Mouse (Mus musculus): ENCODE results near the gene Rab6a. TPM values are rescaled to one million over a fixed set of nuclear protein-coding genes. Genes with fewer than 3 reads are reported as not detected.

Gene Rab6a
- polyA plus RNA-seq, 1 experiment: 70.0 TPM

DNA sequence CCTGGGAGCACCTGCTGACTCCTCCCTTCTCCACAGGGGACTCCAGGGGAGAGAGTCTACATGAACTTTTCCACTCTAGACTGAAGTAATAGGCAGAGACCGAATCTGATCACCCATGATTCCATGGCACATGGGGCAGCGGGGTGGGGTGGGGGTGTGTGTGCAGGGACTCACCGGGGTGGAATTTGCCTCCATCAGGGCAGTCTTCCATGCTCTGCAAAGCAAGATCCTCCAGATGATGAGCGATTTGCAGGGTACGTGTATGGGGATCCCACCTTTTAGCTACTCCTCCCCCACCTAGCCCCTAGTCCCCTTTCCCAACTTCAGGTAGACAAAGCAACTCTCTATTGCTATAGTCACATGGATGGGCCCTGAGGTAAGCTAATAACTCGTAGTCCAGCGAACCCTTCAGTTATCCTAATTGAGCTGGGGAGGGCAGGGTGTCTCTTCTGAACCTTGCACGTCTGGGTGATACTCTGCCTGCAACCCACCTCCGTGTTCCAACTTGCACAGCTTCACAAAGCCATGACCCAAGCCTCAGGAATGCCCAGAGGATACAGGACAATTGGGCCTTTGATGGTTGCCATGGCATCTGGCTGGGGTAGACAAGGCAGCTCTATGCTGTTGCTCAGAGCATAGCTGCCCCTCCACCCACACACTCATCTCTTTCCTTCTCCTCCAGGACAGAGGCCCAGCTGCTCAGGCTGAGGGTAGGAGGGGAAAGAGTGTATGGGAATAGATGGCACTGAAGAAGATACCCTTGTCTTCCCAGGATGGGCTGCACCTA is 46.5 kb downstream of the Rab6a start:
- Histone ChIP-seq H3K27ac (replicated peaks; ENCODE audit: low read depth, low read length) (no peak overlapping the region), H3K4me1 (ENCODE audit: control insufficient read depth, insufficient read depth, insufficient read length, low read length) (peaks cover 18% of the 10 kb centered on the region), H3K4me3 (ENCODE audit: insufficient read depth, low read depth, low read length) (no peak overlapping the region)

DNA sequence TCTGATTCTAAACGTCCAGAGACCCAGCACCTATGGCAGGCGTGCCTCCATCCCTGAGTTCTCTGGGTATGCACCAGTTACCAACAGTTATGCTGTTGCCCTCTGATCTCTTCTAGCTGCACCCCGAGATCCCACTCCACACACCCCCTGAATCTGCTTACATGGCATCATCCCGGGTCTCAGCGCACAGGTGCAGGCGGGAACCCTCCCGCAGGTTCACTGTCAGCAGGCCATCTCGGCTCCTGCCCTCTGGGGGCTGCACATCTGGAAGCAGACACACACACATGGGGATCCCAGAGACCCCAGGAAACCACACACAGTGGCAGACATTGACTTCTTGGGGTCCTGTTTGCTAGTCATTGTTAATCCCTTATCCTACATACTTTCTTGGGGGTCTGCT is 47.2 kb downstream of the Rab6a start:
- no peak overlapping the region for H3K4me3 ChIP-seq (ENCODE audit: insufficient read depth, low read depth, low read length)
- no peak overlapping the region for H3K27ac ChIP-seq (replicated peaks; ENCODE audit: low read depth, low read length)
- peaks cover 15% of the 10 kb centered on the region for H3K4me1 ChIP-seq (ENCODE audit: control insufficient read depth, insufficient read depth, insufficient read length, low read length)

DNA sequence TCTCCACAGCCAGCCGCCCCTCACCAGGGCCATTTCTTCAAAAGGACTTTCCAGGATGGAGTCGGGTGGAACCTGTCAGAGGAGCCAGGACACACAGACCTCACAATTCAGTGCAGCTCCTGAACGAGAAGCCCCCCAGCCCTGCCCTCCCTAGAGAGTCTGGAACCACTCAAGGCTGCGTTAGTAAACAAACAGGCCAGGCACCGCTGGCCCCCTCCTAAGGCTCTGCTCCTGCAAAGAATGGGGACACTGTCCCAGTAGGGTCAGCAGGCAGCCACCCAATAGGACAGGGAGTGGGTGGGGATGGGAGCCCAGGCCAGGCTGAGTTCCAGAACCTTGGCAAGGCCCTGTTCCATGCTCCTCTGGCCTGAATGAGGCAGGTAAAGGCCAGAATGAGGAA is 49.5 kb downstream of the Rab6a start:
- Histone ChIP-seq H3K4me3 (ENCODE audit: insufficient read depth, low read depth, low read length) (no peak overlapping the region), H3K27ac (replicated peaks; ENCODE audit: low read depth, low read length) (no peak overlapping the region), H3K4me1 (ENCODE audit: control insufficient read depth, insufficient read depth, insufficient read length, low read length) (no peaks in the 10 kb centered on the region)

DNA sequence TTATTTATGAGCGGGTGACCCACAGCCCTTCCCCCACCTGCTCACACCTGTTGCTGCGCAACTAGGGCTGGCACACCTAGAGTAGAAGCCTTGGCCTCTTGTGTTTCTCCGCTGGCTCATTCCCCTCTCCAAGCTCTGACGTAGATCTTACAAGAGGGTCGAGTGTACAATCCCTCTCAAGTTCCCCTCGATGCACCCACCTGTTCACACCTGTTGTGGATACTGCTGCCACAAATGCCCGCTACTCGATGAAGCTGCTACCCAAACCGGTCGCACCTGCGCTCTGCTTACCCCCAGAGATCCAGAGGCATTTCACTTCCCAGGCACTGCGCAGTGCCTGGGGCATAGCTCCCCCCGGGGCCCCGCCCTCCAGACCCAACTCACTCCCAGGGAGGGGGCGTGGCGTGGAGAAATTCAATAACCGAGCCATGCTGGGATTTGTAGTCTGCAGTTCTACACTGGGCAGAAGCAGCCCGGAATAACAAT is 50.9 kb downstream of the Rab6a start:
- H3K4me3 ChIP-seq (ENCODE audit: insufficient read depth, low read depth, low read length): peak overlapping the region; percentile 29
- no peaks in the 10 kb centered on the region for H3K4me1 ChIP-seq (ENCODE audit: control insufficient read depth, insufficient read depth, insufficient read length, low read length)
- H3K27ac ChIP-seq (replicated peaks; ENCODE audit: low read depth, low read length): no peak overlapping the region

DNA sequence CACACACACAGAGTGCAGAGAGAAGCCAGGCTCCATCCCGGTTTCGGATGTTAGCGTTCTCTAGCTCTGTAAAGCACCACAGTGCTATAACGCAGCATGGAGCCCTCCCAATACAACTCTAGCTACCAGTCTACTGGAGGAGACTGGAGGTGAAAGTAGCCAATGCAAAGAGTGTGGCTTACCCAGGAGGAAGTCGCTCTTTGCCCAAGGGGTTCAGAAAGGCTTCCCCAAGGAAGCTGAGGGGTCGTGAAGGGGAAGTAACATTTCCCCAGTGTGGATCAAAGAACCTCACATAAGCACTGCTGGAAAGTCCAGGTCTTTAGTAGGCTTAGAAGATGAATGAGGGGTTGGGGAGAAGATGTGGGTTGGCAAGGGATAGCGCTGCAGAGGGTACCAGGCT is 54.1 kb downstream of the Rab6a start:
- H3K27ac ChIP-seq (replicated peaks; ENCODE audit: low read depth, low read length): no peak overlapping the region
- H3K4me3 ChIP-seq (ENCODE audit: insufficient read depth, low read depth, low read length): no peak overlapping the region

DNA sequence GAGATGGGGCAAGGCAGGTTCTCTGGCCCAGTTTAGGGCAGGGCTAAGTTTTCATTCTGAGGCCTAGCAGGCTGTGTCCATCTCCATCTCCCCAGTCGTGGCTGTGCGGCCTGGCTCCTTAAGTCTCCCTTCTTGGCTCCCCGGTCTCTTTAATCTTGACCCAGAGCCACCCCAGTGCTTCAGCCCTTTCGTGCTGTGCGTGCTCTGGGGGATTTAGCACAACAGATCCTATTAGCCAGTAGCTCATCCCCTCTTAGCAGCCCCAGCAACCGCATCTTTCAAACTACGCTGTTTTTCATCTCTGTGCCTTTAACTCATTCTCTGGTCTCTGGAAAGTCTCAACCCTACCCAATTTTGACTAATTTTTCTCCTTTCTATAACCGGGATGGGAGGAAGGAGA is 55.0 kb downstream of the Rab6a start, which contains the start of gene Plekhb1:
Plekhb1 (minus strand) TSS at position 184 of the 400 bp plus-strand sequence.
- H3K27ac ChIP-seq (replicated peaks; ENCODE audit: low read depth, low read length): no peak within 1 kb of the TSS
- H3K4me3 ChIP-seq (ENCODE audit: insufficient read depth, low read depth, low read length): no peak within 1 kb of the TSS
- H3K4me1 ChIP-seq (ENCODE audit: control insufficient read depth, insufficient read depth, insufficient read length, low read length): no peaks in the 10 kb centered on the region

More for the DNA sequence above, 54.1 kb downstream of the Rab6a start:
- no peaks in the 10 kb centered on the region for H3K4me1 ChIP-seq (ENCODE audit: control insufficient read depth, insufficient read depth, insufficient read length, low read length)

DNA sequence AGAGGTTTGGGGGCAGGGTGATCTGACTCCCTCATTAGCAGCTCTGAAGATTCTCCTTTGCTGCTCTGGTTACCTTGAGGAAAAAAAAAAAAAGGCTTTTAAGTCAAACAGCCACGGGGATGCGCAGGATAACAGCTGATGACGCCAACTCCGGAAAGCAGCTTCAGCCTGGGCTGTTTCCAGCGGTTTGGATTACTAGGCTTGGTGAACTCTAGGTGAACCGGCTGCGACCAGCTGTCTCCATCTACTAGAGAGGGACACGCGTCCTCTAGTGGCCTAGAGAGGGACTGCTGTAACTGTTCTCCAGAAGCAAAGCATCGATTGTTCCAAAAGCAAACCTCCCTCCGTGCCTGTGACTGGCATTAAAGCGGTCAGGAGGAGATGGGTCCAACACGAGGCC is 56.0 kb downstream of the Rab6a start:
- H3K4me3 ChIP-seq (ENCODE audit: insufficient read depth, low read depth, low read length): no peak overlapping the region

DNA sequence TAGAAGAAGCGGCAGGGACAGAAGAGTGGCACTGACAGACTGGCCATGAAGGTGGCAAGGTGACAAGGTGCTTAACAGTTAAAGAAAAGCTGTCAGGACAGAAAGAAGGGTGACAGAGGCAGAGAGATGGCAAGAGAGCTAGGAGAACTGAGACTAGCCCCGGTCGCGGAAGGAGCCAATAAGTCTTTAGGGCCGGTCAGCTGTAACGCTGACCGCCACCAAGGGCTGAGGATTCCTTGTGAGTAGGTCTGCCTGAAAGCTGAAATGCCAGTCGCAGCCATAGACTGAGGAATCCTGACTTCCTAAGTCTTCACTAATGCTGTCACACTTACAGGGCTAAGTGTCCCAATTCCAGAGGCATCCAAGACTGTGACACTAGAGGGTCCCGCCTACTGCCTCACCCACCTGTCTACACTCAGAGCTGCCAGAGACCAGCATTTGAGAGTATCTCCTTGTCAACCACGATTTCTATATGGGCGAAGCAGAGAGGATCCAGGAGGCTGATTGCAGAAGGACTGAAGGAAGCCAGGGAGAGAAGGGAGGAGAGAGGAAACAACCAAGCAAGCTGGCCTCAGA is 56.6 kb downstream of the Rab6a start:
- Histone ChIP-seq H3K4me1 (ENCODE audit: control insufficient read depth, insufficient read depth, insufficient read length, low read length) (no peaks in the 10 kb centered on the region), H3K27ac (replicated peaks; ENCODE audit: low read depth, low read length) (no peak overlapping the region), H3K4me3 (ENCODE audit: insufficient read depth, low read depth, low read length) (no peak overlapping the region)

More for the DNA sequence above, 56.0 kb downstream of the Rab6a start:
- Histone ChIP-seq H3K4me1 (ENCODE audit: control insufficient read depth, insufficient read depth, insufficient read length, low read length) (no peaks in the 10 kb centered on the region), H3K27ac (replicated peaks; ENCODE audit: low read depth, low read length) (no peak overlapping the region)

DNA sequence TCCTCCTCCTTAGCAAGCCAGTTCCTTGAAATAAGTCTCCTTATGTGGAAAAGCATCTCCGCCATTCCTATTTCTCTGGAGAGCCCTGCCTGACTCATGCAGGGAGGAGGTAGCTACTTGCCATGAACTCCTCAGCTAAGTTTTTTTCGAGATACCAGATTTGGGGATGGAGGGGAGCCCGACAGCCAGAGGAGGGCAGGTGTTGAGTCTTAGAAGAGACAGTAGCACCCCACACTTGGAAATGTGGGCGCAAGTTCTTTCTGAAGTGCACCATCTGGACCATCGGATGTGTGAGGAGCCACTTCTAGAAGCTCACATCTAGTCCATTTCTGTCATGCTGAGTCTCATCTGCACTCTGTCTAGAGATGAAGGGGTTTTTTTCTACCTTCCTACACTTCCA is 63.4 kb downstream of the Rab6a start:
- no peak overlapping the region for H3K4me3 ChIP-seq (ENCODE audit: insufficient read depth, low read depth, low read length)

DNA sequence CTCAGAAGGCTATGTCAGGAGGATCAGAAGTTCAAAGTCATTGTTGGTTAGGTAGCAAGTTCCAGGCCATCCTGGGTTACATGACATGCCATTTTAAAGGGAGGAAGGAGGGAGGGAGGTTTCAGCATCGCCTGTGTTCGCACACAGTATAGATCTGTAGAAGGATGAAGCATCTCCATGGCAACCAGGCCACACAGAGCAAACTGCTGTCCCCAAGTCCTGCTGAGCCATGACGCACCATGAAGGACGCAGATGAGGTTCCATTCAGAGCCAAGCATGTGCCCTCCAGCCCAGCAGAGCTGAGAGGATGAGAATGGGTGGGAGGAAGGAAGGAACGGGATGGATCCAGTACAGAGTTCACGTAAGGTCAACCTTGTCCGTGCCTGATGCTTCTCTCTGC is 66.2 kb downstream of the Rab6a start:
- H3K27ac ChIP-seq (replicated peaks; ENCODE audit: low read depth, low read length): no peak overlapping the region
- no peak overlapping the region for H3K4me3 ChIP-seq (ENCODE audit: insufficient read depth, low read depth, low read length)
- H3K4me1 ChIP-seq (ENCODE audit: control insufficient read depth, insufficient read depth, insufficient read length, low read length): no peaks in the 10 kb centered on the region

More for the DNA sequence above, 63.4 kb downstream of the Rab6a start:
- Histone ChIP-seq H3K27ac (replicated peaks; ENCODE audit: low read depth, low read length) (no peak overlapping the region), H3K4me1 (ENCODE audit: control insufficient read depth, insufficient read depth, insufficient read length, low read length) (no peaks in the 10 kb centered on the region)

DNA sequence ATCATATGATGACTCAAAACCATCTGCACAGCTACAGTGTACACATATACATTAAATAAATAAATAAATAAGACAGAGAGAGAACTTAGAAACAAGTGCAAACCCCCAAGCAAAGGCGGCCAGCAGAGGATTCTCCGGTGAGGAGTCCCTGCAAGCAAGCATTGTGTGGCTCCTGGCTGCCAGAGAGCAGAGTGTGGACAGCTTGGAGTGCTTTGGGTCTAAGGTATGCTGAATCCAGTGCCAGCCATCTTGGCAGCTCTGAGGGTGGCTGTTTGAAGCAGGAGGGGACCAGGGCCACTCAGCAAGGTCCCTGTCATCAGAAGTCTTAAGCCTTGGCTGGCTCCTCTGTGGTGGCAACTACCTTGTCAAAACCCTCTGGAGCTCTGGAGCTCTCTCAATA is 67.7 kb downstream of the Rab6a start:
- Histone ChIP-seq H3K4me1 (ENCODE audit: control insufficient read depth, insufficient read depth, insufficient read length, low read length) (no peaks in the 10 kb centered on the region), H3K27ac (replicated peaks; ENCODE audit: low read depth, low read length) (no peak overlapping the region), H3K4me3 (ENCODE audit: insufficient read depth, low read depth, low read length) (no peak overlapping the region)

DNA sequence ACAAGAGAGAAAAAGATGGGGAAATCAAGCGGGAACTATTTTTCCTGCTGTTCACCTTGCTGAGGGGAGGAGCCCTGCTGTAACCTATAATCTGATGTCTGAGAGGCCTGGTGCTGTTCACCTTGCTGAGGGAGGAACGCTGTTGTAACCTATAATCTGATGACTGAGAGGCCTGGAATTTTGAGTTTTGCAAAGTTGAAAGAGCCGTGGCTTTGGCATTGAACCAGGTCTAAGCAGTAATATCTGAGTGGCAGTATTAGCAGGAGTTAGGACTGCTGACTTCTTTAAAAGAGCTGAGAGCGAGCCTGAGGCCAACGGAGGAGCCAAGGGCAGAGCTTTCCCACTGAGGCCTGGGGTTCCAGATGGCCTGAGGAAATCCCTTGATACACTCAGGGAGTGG is 70.8 kb downstream of the Rab6a start:
- Histone ChIP-seq H3K4me3 (ENCODE audit: insufficient read depth, low read depth, low read length) (no peak overlapping the region), H3K4me1 (ENCODE audit: control insufficient read depth, insufficient read depth, insufficient read length, low read length) (no peaks in the 10 kb centered on the region), H3K27ac (replicated peaks; ENCODE audit: low read depth, low read length) (no peak overlapping the region)

DNA sequence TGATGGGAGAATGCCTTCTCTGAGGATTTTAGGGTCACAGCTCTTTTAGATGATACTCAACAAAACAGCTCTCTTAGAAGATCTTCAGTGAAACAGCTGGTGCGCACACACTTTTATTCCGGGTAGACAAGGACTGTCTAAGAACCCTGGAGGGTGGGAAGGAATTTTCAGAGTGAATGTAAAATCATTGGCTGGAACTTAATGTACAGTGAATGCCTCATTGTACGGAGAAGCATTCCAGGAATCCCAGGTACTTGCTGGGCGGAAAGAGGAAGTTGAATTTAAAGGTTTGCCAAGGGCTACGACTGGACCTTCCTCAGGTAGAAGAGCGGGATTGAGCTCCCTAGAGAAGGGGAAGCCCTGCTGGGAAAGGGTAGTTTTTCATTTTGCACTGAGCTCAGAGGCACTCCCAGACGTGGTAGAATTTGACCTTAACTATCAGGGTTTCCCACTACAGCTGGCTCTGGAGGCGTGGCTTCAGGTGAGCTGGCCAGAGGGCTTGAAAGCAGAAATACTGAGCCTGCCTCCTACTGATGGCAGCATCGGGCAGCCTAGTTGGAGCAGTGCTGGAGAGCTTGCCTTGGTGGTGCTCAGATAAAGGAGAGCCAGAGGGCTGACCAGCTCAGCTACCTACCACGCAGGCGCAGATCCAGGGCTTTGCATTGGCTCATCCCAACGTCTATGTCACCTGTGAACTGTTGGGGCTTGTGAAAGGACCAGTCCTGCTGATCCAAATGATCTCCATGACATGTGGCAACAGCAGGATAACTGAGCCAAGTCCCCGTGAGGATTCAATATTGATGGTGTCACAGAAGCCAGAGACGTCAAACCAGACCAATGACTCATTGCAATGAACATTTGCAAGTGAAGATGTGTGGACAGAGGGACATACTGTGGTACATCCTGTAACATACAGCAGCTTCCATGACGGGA is 72.0 kb downstream of the Rab6a start:
- no peak overlapping the region for H3K4me3 ChIP-seq (ENCODE audit: insufficient read depth, low read depth, low read length)
- no peak overlapping the region for H3K27ac ChIP-seq (replicated peaks; ENCODE audit: low read depth, low read length)
- H3K4me1 ChIP-seq (ENCODE audit: control insufficient read depth, insufficient read depth, insufficient read length, low read length): no peaks in the 10 kb centered on the region

DNA sequence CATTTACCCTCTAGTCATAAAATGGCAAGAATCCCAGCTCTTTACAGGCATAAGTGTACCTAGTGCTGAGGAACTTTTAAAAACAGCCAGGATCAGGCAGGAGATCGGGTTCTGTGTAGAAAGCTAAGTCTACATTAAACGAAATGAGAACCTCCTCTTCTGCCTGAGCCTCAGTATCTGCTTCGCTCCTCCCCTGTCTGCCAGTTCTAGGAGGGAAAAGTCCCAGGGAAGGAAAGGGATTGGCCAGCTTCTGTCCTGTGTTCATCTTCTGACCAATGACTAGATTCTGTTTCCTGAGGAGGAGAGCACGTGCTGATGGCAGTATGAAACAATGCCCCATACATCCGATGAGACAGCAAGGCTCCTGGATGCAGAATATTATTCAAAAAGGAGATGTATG is 73.9 kb downstream of the Rab6a start:
- no peak overlapping the region for H3K27ac ChIP-seq (replicated peaks; ENCODE audit: low read depth, low read length)
- H3K4me3 ChIP-seq (ENCODE audit: insufficient read depth, low read depth, low read length): no peak overlapping the region
- no peaks in the 10 kb centered on the region for H3K4me1 ChIP-seq (ENCODE audit: control insufficient read depth, insufficient read depth, insufficient read length, low read length)

DNA sequence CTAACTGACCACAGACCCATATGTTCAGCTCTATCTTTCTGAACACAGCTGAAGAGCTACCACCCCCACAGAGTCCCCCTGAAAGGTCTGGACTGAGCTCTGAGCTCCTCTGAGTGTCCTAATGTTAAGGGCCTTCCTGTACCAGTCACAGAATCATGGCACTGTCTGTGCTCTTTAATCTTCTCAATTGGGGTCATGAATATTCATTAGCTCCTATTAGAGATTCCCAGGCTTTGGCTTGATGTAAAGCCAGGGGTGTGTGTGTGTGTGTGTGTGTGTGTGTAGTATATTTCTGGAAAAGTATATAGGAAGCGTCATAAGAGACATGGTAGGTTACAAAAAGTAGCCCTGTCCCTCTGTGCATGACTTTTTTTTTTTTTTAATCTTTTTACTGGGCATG is 76.0 kb downstream of the Rab6a start:
- Histone ChIP-seq H3K27ac (replicated peaks; ENCODE audit: low read depth, low read length) (no peak overlapping the region), H3K4me3 (ENCODE audit: insufficient read depth, low read depth, low read length) (no peak overlapping the region), H3K4me1 (ENCODE audit: control insufficient read depth, insufficient read depth, insufficient read length, low read length) (no peaks in the 10 kb centered on the region)
